Mouse (Mus musculus) hindbrain, embryonic 15.5 days (tissue): ENCODE data around the gene Frmd7. TPM values are rescaled to one million over a fixed set of nuclear protein-coding genes. Genes with fewer than 3 reads are reported as not detected.

Source experiments
- ATAC-seq: fragments of 200-750 bp; cut with Nextera tagmentation; 2 replicates; pipeline ENCODE4 v1.8.0; 2017; ENCODE audit warnings: low read depth, moderate number of reproducible peaks, moderate TSS enrichment; ENCODE audit not compliant: low FRiP score
- H3K27ac ChIP-seq: fragments of 300-500 bp; sonication (generic); replicated peaks from 2 replicates; pipeline ENCODE4 v1.5.1; 2015; ENCODE audit warnings: mild to moderate bottlenecking, inconsistent platforms
- H3K27me3 ChIP-seq: fragments of 300-500 bp; sonication (generic); 2 replicates; pipeline ENCODE4 v1.6.1; 2015; ENCODE audit warnings: control low read depth, inconsistent platforms
- H3K36me3 ChIP-seq: fragments of 300-500 bp; sonication (generic); 2 replicates; pipeline ENCODE4 v1.6.1; 2015; ENCODE audit warnings: control low read depth, inconsistent platforms
- H3K4me1 ChIP-seq: fragments of 300-500 bp; sonication (generic); replicated peaks from 2 replicates; pipeline ENCODE4 v1.6.1; 2015; ENCODE audit warnings: control low read depth, inconsistent platforms
- H3K4me2 ChIP-seq: fragments of 300-500 bp; sonication (generic); 2 replicates; pipeline ENCODE4 v1.6.1; 2015; ENCODE audit warnings: moderate library complexity, mild to moderate bottlenecking, inconsistent platforms
- H3K4me3 ChIP-seq: fragments of 300-500 bp; sonication (generic); 2 replicates; pipeline ENCODE4 v1.5.1; 2015; ENCODE audit warnings: mild to moderate bottlenecking, inconsistent platforms
- H3K9ac ChIP-seq: fragments of 300-500 bp; sonication (generic); 2 replicates; pipeline ENCODE4 v1.6.1; 2015; ENCODE audit warnings: inconsistent platforms
- H3K9me3 ChIP-seq: fragments of 300-500 bp; sonication (generic); 2 replicates; pipeline ENCODE4 v1.6.1; 2016; ENCODE audit warnings: control low read depth, inconsistent platforms
- WGBS: fragments of 180-500 bp; shearing (Covaris S2); methylation state at CpG from one replicate; pipeline ENCODE4 v1.1.7; 2015; 5-methylcytosine and 5-hydroxymethylcytosine counted together
- polyA plus RNA-seq: library from polyadenylated mRNA; unstranded; fragments of >200 nt; fragmentation: Nextera tagmentation; extraction: Ambion mirVana; gene quantifications from 2 replicates; pipeline ENCODE4 v1.2.1, GENCODE M21; 2015

Gene Frmd7
- polyA plus RNA-seq, 1 experiment from 2014 or later = 0.30 TPM

- H3K9me3 ChIP-seq = no peaks in the 10 kb centered on the region
- WGBS = 45% methylated on average over 3 of the region's 3 CpGs
- ATAC-seq = no peak
Measured at GRCm38 (mm10) chrX:50930309-50930708, 12.2 kb downstream of the Frmd7 start.

GRCm38 (mm10) chrX:50926893-50927545 is 15.5 kb downstream of the Frmd7 start:
- Histone ChIP-seq H3K27me3 (no peaks in the 10 kb centered on the region), H3K9ac (no peak overlapping the region), H3K4me2 (no peak overlapping the region), H3K27ac (no peak overlapping the region), H3K36me3 (no peaks in the 10 kb centered on the region), H3K4me1 (no peaks in the 10 kb centered on the region), H3K9me3 (no peaks in the 10 kb centered on the region), H3K4me3 (no peak overlapping the region)
- WGBS = 77% methylated on average over 10 of the region's 10 CpGs
- ATAC-seq = no peak

More at GRCm38 (mm10) chrX:50930309-50930708, 12.2 kb downstream of the Frmd7 start:
- Histone ChIP-seq H3K27me3 (no peaks in the 10 kb centered on the region), H3K9ac (no peak overlapping the region), H3K27ac (no peak overlapping the region), H3K4me1 (no peaks in the 10 kb centered on the region), H3K36me3 (no peaks in the 10 kb centered on the region), H3K4me2 (no peak overlapping the region), H3K4me3 (no peak overlapping the region)

GRCm38 (mm10) chrX:50924629-50925364 is 17.7 kb downstream of the Frmd7 start:
- 49% methylated on average over 18 of the region's 18 CpGs for WGBS
- Histone ChIP-seq H3K4me2 (peak overlapping the region; percentile 34), H3K4me3 (no peak overlapping the region), H3K27ac (no peak overlapping the region), H3K9me3 (no peaks in the 10 kb centered on the region), H3K9ac (no peak overlapping the region), H3K27me3 (no peaks in the 10 kb centered on the region), H3K4me1 (no peaks in the 10 kb centered on the region), H3K36me3 (no peaks in the 10 kb centered on the region)
- 0 out of 2 replicates have a peak, but pooled peaks have one; percentile 15 for ATAC-seq

- no peaks in the 10 kb centered on the region for H3K4me1 ChIP-seq
- ATAC-seq = no peak
- no peak overlapping the region for H3K9ac ChIP-seq
- H3K4me3 ChIP-seq = no peak overlapping the region
- H3K36me3 ChIP-seq = no peaks in the 10 kb centered on the region
- H3K27me3 ChIP-seq = no peaks in the 10 kb centered on the region
- WGBS = 52% methylated on average over 3 of the region's 3 CpGs
- H3K9me3 ChIP-seq = no peaks in the 10 kb centered on the region
- H3K4me2 ChIP-seq = no peak overlapping the region
- no peak overlapping the region for H3K27ac ChIP-seq
Measured at GRCm38 (mm10) chrX:50918754-50919153, 23.8 kb downstream of the Frmd7 start.

DNA sequence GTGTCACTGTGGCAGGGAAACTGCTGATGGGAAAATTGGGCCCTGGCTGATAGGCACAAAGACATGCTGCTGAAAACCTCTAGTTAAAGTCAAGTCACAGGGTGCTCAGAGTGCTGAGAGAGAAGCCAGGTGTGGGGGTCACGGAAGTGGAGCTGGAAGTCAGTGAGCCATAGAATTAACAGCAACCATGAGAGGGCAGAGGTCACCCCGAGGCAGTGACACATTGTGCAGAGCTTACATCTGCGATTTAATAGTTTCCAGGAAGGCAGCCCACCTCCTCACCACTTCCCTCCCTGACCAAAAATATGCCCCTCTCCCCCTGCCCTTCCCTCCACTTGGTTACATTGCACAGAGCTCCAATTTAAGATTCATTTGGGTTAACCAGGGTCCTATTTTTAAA is 25.1 kb downstream of the Frmd7 start:
- WGBS = 56% methylated on average over 3 of the region's 3 CpGs
- Histone ChIP-seq H3K36me3 (no peaks in the 10 kb centered on the region), H3K9me3 (no peaks in the 10 kb centered on the region)

DNA sequence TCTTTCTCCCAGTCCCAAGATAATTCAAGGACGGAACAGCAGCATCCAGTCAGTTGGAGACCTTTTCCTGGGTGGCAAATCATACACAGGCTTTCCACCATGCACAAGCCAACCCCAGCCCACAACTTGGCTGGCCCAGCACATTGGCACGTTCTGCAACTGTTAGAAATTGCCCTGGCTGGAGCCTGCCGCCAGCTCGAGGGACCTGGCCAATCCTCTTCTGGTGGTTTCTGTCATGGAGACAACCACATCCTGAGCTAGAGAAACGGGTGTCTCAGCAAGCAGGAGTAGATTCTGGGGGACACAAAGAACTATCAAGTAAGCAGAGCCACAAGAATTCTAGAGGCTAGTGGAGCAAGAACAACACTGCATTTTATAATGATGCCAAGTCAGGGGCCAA is 32.6 kb downstream of the Frmd7 start:
- Histone ChIP-seq H3K4me2 (no peak overlapping the region), H3K27ac (no peak overlapping the region), H3K9ac (no peak overlapping the region), H3K27me3 (no peaks in the 10 kb centered on the region), H3K4me3 (no peak overlapping the region), H3K4me1 (no peaks in the 10 kb centered on the region), H3K9me3 (no peaks in the 10 kb centered on the region), H3K36me3 (no peaks in the 10 kb centered on the region)
- no peak for ATAC-seq
- WGBS = 83% methylated on average over 5 of the region's 5 CpGs

More for the DNA sequence above, 25.1 kb downstream of the Frmd7 start:
- Histone ChIP-seq H3K4me3 (no peak overlapping the region), H3K27ac (no peak overlapping the region), H3K4me1 (no peaks in the 10 kb centered on the region), H3K4me2 (no peak overlapping the region), H3K9ac (no peak overlapping the region), H3K27me3 (no peaks in the 10 kb centered on the region)
- no peak for ATAC-seq

DNA sequence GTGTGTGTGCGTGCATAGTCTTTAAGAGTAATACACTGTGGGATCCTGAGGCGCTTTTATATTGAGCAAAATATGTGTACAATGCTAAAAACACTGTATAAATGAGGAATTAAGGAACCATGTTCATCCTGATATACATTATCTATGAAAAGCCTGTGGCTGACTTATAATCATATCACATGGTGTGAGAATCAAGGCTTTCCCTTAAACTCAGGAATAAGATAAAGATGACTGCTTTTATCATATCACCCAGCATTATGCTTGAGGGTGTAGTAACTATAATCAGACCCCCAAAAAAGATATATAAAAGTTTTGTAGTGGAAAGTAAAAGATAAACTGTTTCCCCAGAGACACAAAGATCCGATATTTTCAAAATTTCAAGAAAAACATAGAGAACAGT is 39.0 kb downstream of the Frmd7 start:
- no peak overlapping the region for H3K4me2 ChIP-seq
- no peaks in the 10 kb centered on the region for H3K27me3 ChIP-seq
- no peaks in the 10 kb centered on the region for H3K36me3 ChIP-seq
- no peaks in the 10 kb centered on the region for H3K9me3 ChIP-seq
- ATAC-seq = no peak
- 92% methylated on average over 3 of the region's 3 CpGs for WGBS
- no peak overlapping the region for H3K4me3 ChIP-seq
- H3K27ac ChIP-seq = no peak overlapping the region
- no peak overlapping the region for H3K9ac ChIP-seq
- H3K4me1 ChIP-seq = no peaks in the 10 kb centered on the region

DNA sequence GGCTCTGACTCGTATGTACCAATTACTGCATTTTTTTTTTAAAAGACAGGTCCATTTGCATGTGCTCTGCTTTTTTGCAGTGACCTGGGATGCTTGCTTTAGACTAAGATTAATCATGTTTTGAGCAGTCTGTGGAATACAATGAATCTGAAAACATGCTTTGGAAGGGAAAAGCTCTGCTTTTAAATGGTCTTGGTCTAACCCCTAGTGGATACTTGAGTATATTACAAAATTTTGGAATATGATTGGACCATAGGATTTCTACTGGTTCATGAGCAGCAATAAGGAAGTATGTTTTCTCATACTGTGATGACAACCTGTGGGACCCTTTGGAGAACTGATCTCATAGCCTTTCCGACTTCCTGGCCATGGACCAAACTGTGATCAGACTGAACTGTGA is 54.5 kb downstream of the Frmd7 start:
- Histone ChIP-seq H3K36me3 (no peaks in the 10 kb centered on the region), H3K9me3 (no peaks in the 10 kb centered on the region), H3K27ac (no peak overlapping the region), H3K4me2 (no peak overlapping the region), H3K4me1 (no peaks in the 10 kb centered on the region), H3K27me3 (no peaks in the 10 kb centered on the region), H3K9ac (no peak overlapping the region), H3K4me3 (no peak overlapping the region)
- ATAC-seq = no peak
- 76% methylated on average over 2 of the region's 2 CpGs for WGBS

DNA sequence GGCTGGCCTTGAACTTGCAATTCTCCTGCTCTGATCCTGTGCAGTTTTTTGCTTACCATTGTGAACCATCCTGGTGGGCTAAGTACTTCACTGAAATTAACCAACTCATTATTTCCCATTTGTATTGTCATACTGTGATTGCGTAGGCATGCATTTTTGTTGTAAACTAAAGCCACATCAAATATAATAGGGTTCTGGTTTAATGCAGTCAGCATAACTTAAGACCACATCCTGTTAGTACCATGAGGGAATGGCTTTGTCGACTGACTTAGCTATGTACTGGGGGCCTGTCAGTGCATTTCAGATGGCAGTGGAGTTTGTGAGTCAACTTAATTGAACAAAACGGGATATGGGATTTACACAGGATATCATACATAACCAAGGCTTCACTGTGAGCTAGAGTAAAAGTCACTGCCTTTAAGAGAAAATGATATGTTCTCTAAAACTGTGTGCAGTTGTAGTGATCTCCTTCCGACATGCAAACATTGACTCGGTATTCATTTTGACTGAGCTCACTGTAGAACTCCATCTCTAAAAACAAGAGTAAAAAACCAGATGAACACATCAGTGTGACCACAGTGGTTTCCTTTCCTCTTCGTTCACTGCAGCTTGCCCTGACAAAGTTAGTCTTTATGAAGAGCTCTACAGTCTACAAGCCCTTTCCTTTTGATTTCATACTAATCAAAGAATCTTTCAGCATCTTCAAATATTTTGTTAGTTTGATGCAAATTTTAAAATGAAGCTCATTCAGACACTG is 68.1 kb downstream of the Frmd7 start:
- Histone ChIP-seq H3K9me3 (no peaks in the 10 kb centered on the region), H3K36me3 (no peaks in the 10 kb centered on the region), H3K4me3 (no peak overlapping the region), H3K27ac (no peak overlapping the region), H3K4me1 (no peaks in the 10 kb centered on the region), H3K9ac (no peak overlapping the region), H3K27me3 (no peaks in the 10 kb centered on the region), H3K4me2 (no peak overlapping the region)
- ATAC-seq = no peak
- WGBS = 86% methylated on average over 6 of the region's 6 CpGs

DNA sequence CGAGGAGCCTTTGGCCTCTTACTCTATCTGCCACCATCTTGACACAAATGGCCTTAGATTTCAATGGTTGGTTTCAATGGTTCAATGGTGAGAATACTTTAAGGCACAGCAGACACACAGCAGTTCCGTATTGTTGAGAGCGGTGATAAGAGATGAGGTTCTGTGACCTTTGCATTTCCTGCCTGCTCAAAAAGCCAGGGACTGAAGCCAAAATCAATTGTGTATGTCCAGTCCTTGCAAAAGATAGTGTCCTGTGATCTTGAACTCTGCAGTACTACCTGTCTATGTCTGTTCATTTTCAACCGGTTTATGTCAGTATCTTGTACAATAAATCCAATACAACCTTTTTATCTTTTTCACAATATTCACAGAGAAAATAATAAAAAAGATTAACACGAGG is 77.8 kb downstream of the Frmd7 start:
- Histone ChIP-seq H3K9me3 (no peaks in the 10 kb centered on the region), H3K4me3 (no peak overlapping the region), H3K27ac (no peak overlapping the region), H3K4me1 (no peaks in the 10 kb centered on the region), H3K4me2 (no peak overlapping the region), H3K36me3 (no peaks in the 10 kb centered on the region), H3K9ac (no peak overlapping the region), H3K27me3 (no peaks in the 10 kb centered on the region)
- ATAC-seq = no peak
- WGBS = 75% methylated on average over 5 of the region's 5 CpGs

- Histone ChIP-seq H3K27ac (no peak overlapping the region), H3K9me3 (no peaks in the 10 kb centered on the region), H3K27me3 (no peaks in the 10 kb centered on the region), H3K4me3 (no peak overlapping the region), H3K9ac (no peak overlapping the region), H3K4me2 (no peak overlapping the region), H3K36me3 (no peaks in the 10 kb centered on the region), H3K4me1 (no peaks in the 10 kb centered on the region)
- WGBS = 78% methylated on average over 2 of the region's 2 CpGs
- no peak for ATAC-seq
Measured at GRCm38 (mm10) chrX:50863771-50864170, 78.7 kb downstream of the Frmd7 start.
